Mouse (Mus musculus): ENCODE data around the gene Hilpda. TPM values are rescaled to one million over a fixed set of nuclear protein-coding genes. Genes with fewer than 3 reads are reported as not detected.
A peak's percentile ranks its signal among the peaks of the same experiment; 100 is the strongest.

Gene Hilpda
- polyA plus RNA-seq (2015; fragmentation: Nextera tagmentation; extraction: Ambion mirVana), result 23.4 and 25.0 TPM in 2 replicates

- WGBS (ENCODE audit: insufficient replicate concordance), result under 1% methylated on average over 46 of the region's 46 CpGs
- peak; percentile 89 for ATAC-seq (ENCODE audit: insufficient read depth)
- Histone ChIP-seq H3K36me3 (replicated peaks) (peaks cover 13% of the 10 kb centered on the region; the same call in 1 of the 2 replicates), H3K27me3 (peaks cover 12% of the 10 kb centered on the region), H3K4me1 (replicated peaks) (peaks cover 21% of the 10 kb centered on the region), H3K4me2 (peak within 1 kb of the TSS; percentile 89), H3K9ac (peak within 1 kb of the TSS; percentile 73), H3K27ac (replicated peaks) (peak within 1 kb of the TSS; percentile 80), H3K4me3 (replicated peaks) (peak within 1 kb of the TSS; percentile 71), H3K9me3 (replicated peaks) (no peaks in the 10 kb centered on the region)
Observed at GRCm38 (mm10) chr6:29272312-29273072, at the start of gene Hilpda. Gene Hilpda (plus strand): TSS chr6:29272488.

DNA sequence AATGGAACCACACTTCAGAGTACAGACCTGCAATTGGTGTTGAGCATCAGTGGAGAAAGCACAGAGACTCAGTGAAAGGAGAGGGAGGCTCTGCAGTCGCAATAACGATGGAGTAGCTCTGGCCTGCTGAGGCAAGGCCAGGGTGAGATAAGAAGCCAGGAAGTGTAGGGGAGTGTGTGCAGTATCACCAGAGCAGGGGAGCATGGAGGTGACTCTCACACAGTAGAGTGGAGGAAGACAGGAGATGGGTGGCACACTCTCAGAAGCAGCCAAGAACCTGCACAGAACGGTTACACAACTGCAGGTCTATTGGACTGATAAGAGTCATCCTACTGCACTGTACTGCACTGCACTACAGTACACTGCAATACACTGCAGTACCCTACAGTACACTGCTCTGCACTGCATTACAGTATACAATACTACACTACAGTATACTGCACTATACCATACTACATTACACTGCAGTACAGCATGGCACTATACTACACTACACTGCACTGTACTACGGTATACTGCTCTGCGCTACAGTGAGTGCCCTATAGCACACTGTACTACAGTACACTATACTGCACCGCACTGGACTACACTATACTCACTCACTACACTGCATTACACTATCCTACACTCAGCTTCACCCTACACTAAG is 42.9 kb upstream of the Hilpda start:
- H3K36me3 ChIP-seq (replicated peaks), result no peaks in the 10 kb centered on the region
- H3K9me3 ChIP-seq (replicated peaks), result no peaks in the 10 kb centered on the region
- ATAC-seq (ENCODE audit: insufficient read depth), result peak; percentile 40
- H3K4me3 ChIP-seq (replicated peaks), result no peak overlapping the region
- H3K4me1 ChIP-seq (replicated peaks), result 0 out of 2 replicates have a peak, but pooled peaks cover 4% of the 10 kb centered on the region
- no peaks in the 10 kb centered on the region; the same call in 1 of the 2 replicates for H3K27me3 ChIP-seq
- H3K9ac ChIP-seq, result no peak overlapping the region
- H3K27ac ChIP-seq (replicated peaks), result no peak overlapping the region
- no peak overlapping the region for H3K4me2 ChIP-seq
- 47% methylated on average over 6 of the region's 6 CpGs for WGBS (ENCODE audit: insufficient replicate concordance)

GRCm38 (mm10) chr6:29230386-29230785 is 41.9 kb upstream of the Hilpda start:
- Histone ChIP-seq H3K36me3 (replicated peaks) (no peaks in the 10 kb centered on the region), H3K4me2 (no peak overlapping the region), H3K4me1 (replicated peaks) (0 out of 2 replicates have a peak, but pooled peaks cover 4% of the 10 kb centered on the region), H3K9me3 (replicated peaks) (no peaks in the 10 kb centered on the region), H3K27ac (replicated peaks) (no peak overlapping the region), H3K4me3 (replicated peaks) (no peak overlapping the region), H3K9ac (no peak overlapping the region), H3K27me3 (no peaks in the 10 kb centered on the region; the same call in 1 of the 2 replicates)
- 57% methylated on average over 6 of the region's 6 CpGs for WGBS (ENCODE audit: insufficient replicate concordance)
- no peak for ATAC-seq (ENCODE audit: insufficient read depth)

DNA sequence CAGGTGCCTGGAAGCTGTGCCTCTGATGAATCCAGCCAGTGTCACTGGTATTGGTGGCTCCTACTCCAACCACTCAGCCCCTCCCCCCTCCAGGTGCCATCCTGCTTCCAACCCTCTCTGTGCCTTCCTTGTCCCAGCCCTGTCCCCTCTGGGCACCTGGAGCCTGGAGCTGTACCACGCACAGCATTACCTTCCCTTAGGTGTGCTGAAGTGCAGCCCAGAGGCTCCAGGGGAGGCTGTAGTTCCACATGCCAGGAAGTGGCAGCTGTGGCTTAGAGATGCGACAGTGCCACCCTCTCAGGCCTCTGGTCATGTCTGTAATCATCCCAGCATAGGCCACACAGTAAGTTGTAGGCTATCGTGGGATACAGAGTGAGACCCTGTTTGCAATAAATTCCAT is 40.5 kb upstream of the Hilpda start:
- no peaks in the 10 kb centered on the region for H3K9me3 ChIP-seq (replicated peaks)
- 64% methylated on average over 3 of the region's 3 CpGs for WGBS (ENCODE audit: insufficient replicate concordance)
- no peak overlapping the region for H3K4me2 ChIP-seq
- H3K27me3 ChIP-seq, result no peaks in the 10 kb centered on the region; the same call in 1 of the 2 replicates
- no peak for ATAC-seq (ENCODE audit: insufficient read depth)
- no peak overlapping the region for H3K27ac ChIP-seq (replicated peaks)
- H3K9ac ChIP-seq, result no peak overlapping the region
- H3K4me3 ChIP-seq (replicated peaks), result no peak overlapping the region
- 0 out of 2 replicates have a peak, but pooled peaks cover 4% of the 10 kb centered on the region for H3K4me1 ChIP-seq (replicated peaks)
- H3K36me3 ChIP-seq (replicated peaks), result no peaks in the 10 kb centered on the region

GRCm38 (mm10) chr6:29232321-29232720 is 40.0 kb upstream of the Hilpda start:
- no peak overlapping the region for H3K9ac ChIP-seq
- no peaks in the 10 kb centered on the region for H3K36me3 ChIP-seq (replicated peaks)
- no peak overlapping the region for H3K27ac ChIP-seq (replicated peaks)
- 0 out of 2 replicates have a peak, but pooled peaks cover 4% of the 10 kb centered on the region for H3K4me1 ChIP-seq (replicated peaks)
- H3K9me3 ChIP-seq (replicated peaks), result no peaks in the 10 kb centered on the region
- H3K4me2 ChIP-seq, result no peak overlapping the region
- no peaks in the 10 kb centered on the region for H3K27me3 ChIP-seq
- no peak for ATAC-seq (ENCODE audit: insufficient read depth)
- H3K4me3 ChIP-seq (replicated peaks), result no peak overlapping the region
- 34% methylated on average over 6 of the region's 6 CpGs for WGBS (ENCODE audit: insufficient replicate concordance)

GRCm38 (mm10) chr6:29233710-29234109 is 38.6 kb upstream of the Hilpda start:
- no peaks in the 10 kb centered on the region for H3K36me3 ChIP-seq (replicated peaks)
- no peaks in the 10 kb centered on the region for H3K9me3 ChIP-seq (replicated peaks)
- H3K9ac ChIP-seq, result no peak overlapping the region
- 51% methylated on average over 3 of the region's 3 CpGs for WGBS (ENCODE audit: insufficient replicate concordance)
- ATAC-seq (ENCODE audit: insufficient read depth), result no peak
- no peak overlapping the region for H3K27ac ChIP-seq (replicated peaks)
- H3K4me3 ChIP-seq (replicated peaks), result no peak overlapping the region
- no peak overlapping the region for H3K4me2 ChIP-seq
- H3K27me3 ChIP-seq, result no peaks in the 10 kb centered on the region
- H3K4me1 ChIP-seq (replicated peaks), result 0 out of 2 replicates have a peak, but pooled peaks cover 4% of the 10 kb centered on the region

GRCm38 (mm10) chr6:29234272-29234671 is 38.0 kb upstream of the Hilpda start:
- Histone ChIP-seq H3K4me3 (replicated peaks) (no peak overlapping the region), H3K9ac (no peak overlapping the region), H3K27ac (replicated peaks) (no peak overlapping the region), H3K27me3 (no peaks in the 10 kb centered on the region), H3K4me2 (no peak overlapping the region), H3K4me1 (replicated peaks) (0 out of 2 replicates have a peak, but pooled peaks cover 1% of the 10 kb centered on the region), H3K9me3 (replicated peaks) (no peaks in the 10 kb centered on the region), H3K36me3 (replicated peaks) (no peaks in the 10 kb centered on the region)
- ATAC-seq (ENCODE audit: insufficient read depth), result no peak
- WGBS (ENCODE audit: insufficient replicate concordance), result 31% methylated on average over 8 of the region's 8 CpGs

GRCm38 (mm10) chr6:29240806-29241205 is 31.5 kb upstream of the Hilpda start:
- H3K4me1 ChIP-seq (replicated peaks), result 0 out of 2 replicates have a peak, but pooled peaks cover 4% of the 10 kb centered on the region
- ATAC-seq (ENCODE audit: insufficient read depth), result no peak
- WGBS (ENCODE audit: insufficient replicate concordance), result 27% methylated on average over 2 of the region's 2 CpGs
- no peak overlapping the region for H3K4me2 ChIP-seq
- H3K9me3 ChIP-seq (replicated peaks), result no peaks in the 10 kb centered on the region
- H3K27me3 ChIP-seq, result no peaks in the 10 kb centered on the region
- no peak overlapping the region for H3K27ac ChIP-seq (replicated peaks)
- H3K9ac ChIP-seq, result no peak overlapping the region
- H3K4me3 ChIP-seq (replicated peaks), result no peak overlapping the region
- no peaks in the 10 kb centered on the region for H3K36me3 ChIP-seq (replicated peaks)

- ATAC-seq (ENCODE audit: insufficient read depth), result no peak
Observed at GRCm38 (mm10) chr6:29241697-29242096, 30.6 kb upstream of the Hilpda start.

DNA sequence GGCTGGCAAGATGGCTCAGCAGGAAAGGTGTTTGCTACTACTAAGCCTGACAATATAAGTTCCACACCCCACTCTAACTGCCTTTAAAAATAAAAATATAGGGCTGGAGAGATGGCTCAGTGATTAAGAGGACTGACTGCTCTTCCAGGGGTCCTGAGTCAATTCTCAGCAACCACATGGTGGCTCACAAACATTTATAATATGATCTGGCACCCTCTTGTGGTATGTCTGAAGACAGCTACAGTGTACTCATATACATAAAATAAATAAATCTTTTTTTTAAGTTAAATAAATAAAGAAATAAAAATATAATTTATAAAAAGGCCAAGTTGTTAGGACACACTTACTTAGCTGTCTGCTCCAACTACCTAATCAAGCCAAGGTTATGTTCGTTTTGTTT is 30.0 kb upstream of the Hilpda start:
- Histone ChIP-seq H3K9me3 (replicated peaks) (no peaks in the 10 kb centered on the region), H3K9ac (no peak overlapping the region), H3K4me1 (replicated peaks) (0 out of 2 replicates have a peak, but pooled peaks cover 7% of the 10 kb centered on the region), H3K27ac (replicated peaks) (no peak overlapping the region), H3K36me3 (replicated peaks) (no peaks in the 10 kb centered on the region), H3K27me3 (0 out of 2 replicates have a peak, but pooled peaks cover 4% of the 10 kb centered on the region), H3K4me3 (replicated peaks) (no peak overlapping the region), H3K4me2 (no peak overlapping the region)
- ATAC-seq (ENCODE audit: insufficient read depth), result no peak
- WGBS (ENCODE audit: insufficient replicate concordance), result 40% methylated on average over 1 of the region's 1 CpGs

More at GRCm38 (mm10) chr6:29241697-29242096, 30.6 kb upstream of the Hilpda start:
- Histone ChIP-seq H3K4me1 (replicated peaks) (0 out of 2 replicates have a peak, but pooled peaks cover 4% of the 10 kb centered on the region), H3K9ac (no peak overlapping the region), H3K36me3 (replicated peaks) (no peaks in the 10 kb centered on the region), H3K27ac (replicated peaks) (no peak overlapping the region), H3K9me3 (replicated peaks) (no peaks in the 10 kb centered on the region), H3K4me2 (no peak overlapping the region), H3K4me3 (replicated peaks) (no peak overlapping the region), H3K27me3 (0 out of 2 replicates have a peak, but pooled peaks cover 4% of the 10 kb centered on the region)
- 37% methylated on average over 2 of the region's 2 CpGs for whole genome bisulfite sequencing (ENCODE audit: insufficient replicate concordance)
